In the genomic region with DNA sequence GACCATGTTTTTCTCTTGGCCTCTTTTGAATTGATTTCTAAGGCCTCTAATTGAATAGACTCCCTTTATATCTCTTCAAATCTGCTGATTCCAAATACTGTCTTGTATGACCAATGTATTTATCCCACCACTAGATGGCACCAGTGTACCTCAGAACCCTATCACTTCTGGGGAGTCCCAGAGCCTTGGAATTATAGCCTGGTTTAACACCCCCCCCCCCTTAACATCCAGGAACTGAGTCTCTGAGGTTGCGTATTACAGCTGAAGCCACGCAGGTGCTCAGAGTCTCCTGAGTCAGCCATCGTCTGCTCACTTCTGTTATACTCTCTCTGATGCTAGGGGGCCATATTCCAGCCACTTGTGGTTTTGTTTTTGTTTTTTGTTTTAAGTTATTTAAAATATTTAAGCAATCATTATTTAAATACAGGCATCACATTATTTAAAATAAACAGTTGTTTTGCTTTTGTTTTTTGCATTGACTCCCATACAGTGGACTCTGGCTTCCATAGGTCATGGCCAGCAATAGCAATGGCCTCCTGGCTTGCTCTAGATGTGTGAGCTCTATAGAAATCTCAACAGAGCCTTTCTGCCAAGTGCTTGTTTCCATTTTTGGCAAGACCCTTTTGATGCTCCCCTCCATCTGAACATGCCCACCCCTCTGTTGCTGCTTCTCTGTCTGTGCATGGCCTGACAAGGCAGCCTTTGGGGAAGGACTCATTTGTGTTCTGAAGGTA, we compare ENCODE assay signal across 8 mouse cellular contexts.
A peak's percentile ranks its signal among the peaks of the same experiment; 100 is the strongest.
DNase-seq lines count a peak whose midpoint lies in the region; ATAC-seq and TF ChIP-seq lines count a peak whose summit lies in the region.
"Had no signal": no experiment of that assay in that cellular context is flagged by ENCODE, and none has a peak within 500 bp of the region (broad histone marks: within the 10 kb centered on the region; RNA-seq: fewer than 3 reads in every experiment).

No protein-coding gene starts in this region.

- WGBS in hindbrain, postnatal 0 days, result 59% methylated on average over 3 of the region's 3 CpGs
- 47% methylated on average over 3 of the region's 3 CpGs for WGBS in lung, embryonic 16.5 days

- H3K4me3 ChIP-seq in hindbrain, postnatal 0 days (ENCODE audit: low read length), result no peak overlapping the region
- H3K4me3 ChIP-seq in lung, embryonic 16.5 days (ENCODE audit: low read length), result no peak overlapping the region
- H3K4me3 ChIP-seq: liver, embryonic 15.5 days had no signal

- peak; percentile 26 for DNase-seq in right cerebral cortex, adult 18-20 months
- DNase-seq in right cerebral cortex, postnatal 14 days, result no peak
- DNase-seq in adipocyte (ENCODE audit: low spot score), result peak; percentile 86
- DNase-seq in hindbrain, postnatal 0 days (ENCODE audit: low spot score), result peak; percentile 78
- peak; percentile 48 for DNase-seq in retina, postnatal 7 days (ENCODE audit: low read depth, low spot score)

- H3K4me1 ChIP-seq in hindbrain, postnatal 0 days (ENCODE audit: insufficient read depth, low read length), result no peaks in the 10 kb centered on the region
- H3K4me1 ChIP-seq in lung, embryonic 16.5 days (replicated peaks; ENCODE audit: control insufficient read depth, insufficient read depth, low read length), result no peaks in the 10 kb centered on the region

- H3K9me3 ChIP-seq in hindbrain, postnatal 0 days (ENCODE audit: low read length), result no peaks in the 10 kb centered on the region
- H3K9me3 ChIP-seq in lung, embryonic 16.5 days (ENCODE audit: control insufficient read depth, low read length), result no peaks in the 10 kb centered on the region
- H3K9me3 ChIP-seq: liver, embryonic 15.5 days had no signal

- no peak overlapping the region for H3K4me2 ChIP-seq in hindbrain, postnatal 0 days (ENCODE audit: low read depth, low read length)
- no peak overlapping the region for H3K4me2 ChIP-seq in lung, embryonic 16.5 days (ENCODE audit: low read depth, low read length)
- H3K4me2 ChIP-seq: liver, embryonic 15.5 days had no signal

- no peak overlapping the region for H3K27ac ChIP-seq in hindbrain, postnatal 0 days
- no peak overlapping the region for H3K27ac ChIP-seq in lung, embryonic 16.5 days (ENCODE audit: low read length)
- H3K27ac ChIP-seq: liver, embryonic 15.5 days had no signal

- no peaks in the 10 kb centered on the region for H3K36me3 ChIP-seq in hindbrain, postnatal 0 days (ENCODE audit: insufficient read depth, low read length)
- H3K36me3 ChIP-seq in lung, embryonic 16.5 days (ENCODE audit: control insufficient read depth, insufficient read depth, low read length), result no peaks in the 10 kb centered on the region
- H3K36me3 ChIP-seq: liver, embryonic 15.5 days had no signal

- 0 out of 2 replicates have a peak, but pooled peaks have one; percentile 68 for ATAC-seq in erythroid progenitor cell, adult 5-6 weeks (replicated peaks; ENCODE audit: low FRiP score, poor library complexity, severe bottlenecking)
- peak; percentile 58; the same call in 1 of the 2 replicates for ATAC-seq in hindbrain, postnatal 0 days
- ATAC-seq in lung, embryonic 16.5 days (ENCODE audit: low read depth), result peak; percentile 59

- peak; percentile 76 for TF ChIP-seq CTCF in hindbrain, postnatal 0 days (IDR thresholded peaks at IDR 0.05; ENCODE audit: low read depth)

- H3K27me3 ChIP-seq in hindbrain, postnatal 0 days (ENCODE audit: insufficient read depth, low read length), result no peaks in the 10 kb centered on the region
- H3K27me3 ChIP-seq in lung, embryonic 16.5 days (ENCODE audit: control insufficient read depth, insufficient read depth, low read depth, low read length), result no peaks in the 10 kb centered on the region
- H3K27me3 ChIP-seq: liver, embryonic 15.5 days had no signal

- no peak overlapping the region for H3K9ac ChIP-seq in hindbrain, postnatal 0 days (replicated peaks; ENCODE audit: low read length)
- H3K9ac ChIP-seq in lung, embryonic 16.5 days (ENCODE audit: low read length), result no peak overlapping the region
- H3K9ac ChIP-seq: liver, embryonic 15.5 days had no signal
